Mouse (Mus musculus): ENCODE data around the gene Sema5a. TPM values are rescaled to one million over a fixed set of nuclear protein-coding genes. Genes with fewer than 3 reads are reported as not detected.

Gene Sema5a
- polyA plus RNA-seq, 1 experiment from 2014 or later: 0.63 TPM

GRCm38 (mm10) chr15:32568181-32568857 is 323.7 kb downstream of the Sema5a start:
- no peaks in the 10 kb centered on the region for H3K27me3 ChIP-seq
- no peak overlapping the region for H3K4me2 ChIP-seq
- ATAC-seq (ENCODE audit: low read depth) (no peak), DNase-seq (no peak)
- no peak overlapping the region for H3K27ac ChIP-seq
- no peaks in the 10 kb centered on the region for H3K4me1 ChIP-seq (replicated peaks)
- no peak overlapping the region for H3K4me3 ChIP-seq (replicated peaks)
- no peak overlapping the region for H3K9ac ChIP-seq
- no peaks in the 10 kb centered on the region for H3K36me3 ChIP-seq
- H3K9me3 ChIP-seq (replicated peaks): no peaks in the 10 kb centered on the region
- 75% methylated on average over 3 of the region's 3 CpGs for WGBS (ENCODE audit: insufficient replicate concordance)

- 53% methylated on average over 6 of the region's 6 CpGs for WGBS (ENCODE audit: insufficient replicate concordance)
- no peaks in the 10 kb centered on the region for H3K9me3 ChIP-seq (replicated peaks)
- H3K27me3 ChIP-seq: no peaks in the 10 kb centered on the region
- no peaks in the 10 kb centered on the region for H3K36me3 ChIP-seq
- no peak overlapping the region for H3K4me3 ChIP-seq (replicated peaks)
- no peak overlapping the region for H3K27ac ChIP-seq
- no peaks in the 10 kb centered on the region for H3K4me1 ChIP-seq (replicated peaks)
- ATAC-seq (ENCODE audit: low read depth): no peak
- no peak overlapping the region for H3K9ac ChIP-seq
- no peak for DNase-seq
- H3K4me2 ChIP-seq: no peak overlapping the region
Measured at GRCm38 (mm10) chr15:32568858-32569387, 324.3 kb downstream of the Sema5a start.

GRCm38 (mm10) chr15:32574327-32574726 is 329.7 kb downstream of the Sema5a start:
- DNase-seq: no peak
- H3K9me3 ChIP-seq (replicated peaks): no peaks in the 10 kb centered on the region
- no peak overlapping the region for H3K9ac ChIP-seq
- WGBS (ENCODE audit: insufficient replicate concordance): 66% methylated on average over 6 of the region's 6 CpGs
- no peaks in the 10 kb centered on the region for H3K4me1 ChIP-seq (replicated peaks)
- H3K27ac ChIP-seq: no peak overlapping the region
- H3K4me2 ChIP-seq: no peak overlapping the region
- no peak for ATAC-seq (ENCODE audit: low read depth)
- H3K36me3 ChIP-seq: no peaks in the 10 kb centered on the region
- H3K4me3 ChIP-seq (replicated peaks): no peak overlapping the region
- no peaks in the 10 kb centered on the region for H3K27me3 ChIP-seq

- Histone ChIP-seq H3K4me3 (replicated peaks) (no peak overlapping the region), H3K36me3 (no peaks in the 10 kb centered on the region), H3K27ac (no peak overlapping the region), H3K4me1 (replicated peaks) (no peaks in the 10 kb centered on the region), H3K27me3 (no peaks in the 10 kb centered on the region), H3K9ac (no peak overlapping the region), H3K9me3 (replicated peaks) (no peaks in the 10 kb centered on the region), H3K4me2 (no peak overlapping the region)
- ATAC-seq (ENCODE audit: low read depth): no peak
- no peak for DNase-seq
- 45% methylated on average over 2 of the region's 2 CpGs for WGBS (ENCODE audit: insufficient replicate concordance)
Measured at GRCm38 (mm10) chr15:32575212-32575611, 330.6 kb downstream of the Sema5a start.

GRCm38 (mm10) chr15:32579351-32579750 is 334.7 kb downstream of the Sema5a start:
- 57% methylated on average over 4 of the region's 4 CpGs for WGBS (ENCODE audit: insufficient replicate concordance)
- Histone ChIP-seq H3K4me1 (replicated peaks) (no peaks in the 10 kb centered on the region), H3K27me3 (no peaks in the 10 kb centered on the region), H3K9me3 (replicated peaks) (no peaks in the 10 kb centered on the region), H3K36me3 (no peaks in the 10 kb centered on the region), H3K4me2 (no peak overlapping the region), H3K27ac (no peak overlapping the region), H3K4me3 (replicated peaks) (no peak overlapping the region), H3K9ac (no peak overlapping the region)
- DNase-seq (no peak), ATAC-seq (ENCODE audit: low read depth) (no peak)

GRCm38 (mm10) chr15:32590641-32591040 is 346.0 kb downstream of the Sema5a start:
- no peak overlapping the region for H3K27ac ChIP-seq
- no peak overlapping the region for H3K4me2 ChIP-seq
- ATAC-seq (ENCODE audit: low read depth) (no peak), DNase-seq (no peak)
- H3K9ac ChIP-seq: no peak overlapping the region
- H3K9me3 ChIP-seq (replicated peaks): no peaks in the 10 kb centered on the region
- no peaks in the 10 kb centered on the region for H3K27me3 ChIP-seq
- no peaks in the 10 kb centered on the region for H3K36me3 ChIP-seq
- H3K4me1 ChIP-seq (replicated peaks): no peaks in the 10 kb centered on the region
- H3K4me3 ChIP-seq (replicated peaks): no peak overlapping the region
- 55% methylated on average over 1 of the region's 1 CpGs for WGBS (ENCODE audit: insufficient replicate concordance)

GRCm38 (mm10) chr15:32593746-32594145 is 349.1 kb downstream of the Sema5a start:
- Histone ChIP-seq H3K27me3 (no peaks in the 10 kb centered on the region), H3K9ac (no peak overlapping the region), H3K4me3 (replicated peaks) (no peak overlapping the region), H3K4me1 (replicated peaks) (no peaks in the 10 kb centered on the region), H3K4me2 (no peak overlapping the region), H3K27ac (no peak overlapping the region), H3K9me3 (replicated peaks) (no peaks in the 10 kb centered on the region), H3K36me3 (no peaks in the 10 kb centered on the region)
- WGBS (ENCODE audit: insufficient replicate concordance): 75% methylated on average over 5 of the region's 5 CpGs
- ATAC-seq (ENCODE audit: low read depth) (no peak), DNase-seq (no peak)

GRCm38 (mm10) chr15:32596574-32596973 is 352.0 kb downstream of the Sema5a start:
- 70% methylated on average over 6 of the region's 6 CpGs for WGBS (ENCODE audit: insufficient replicate concordance)
- DNase-seq (no peak), ATAC-seq (ENCODE audit: low read depth) (no peak)
- Histone ChIP-seq H3K27ac (no peak overlapping the region), H3K9ac (no peak overlapping the region), H3K27me3 (no peaks in the 10 kb centered on the region), H3K4me2 (no peak overlapping the region), H3K4me1 (replicated peaks) (no peaks in the 10 kb centered on the region), H3K9me3 (replicated peaks) (no peaks in the 10 kb centered on the region), H3K4me3 (replicated peaks) (no peak overlapping the region), H3K36me3 (no peaks in the 10 kb centered on the region)

- WGBS (ENCODE audit: insufficient replicate concordance): 70% methylated on average over 3 of the region's 3 CpGs
- Histone ChIP-seq H3K36me3 (no peaks in the 10 kb centered on the region), H3K4me1 (replicated peaks) (no peaks in the 10 kb centered on the region), H3K27ac (no peak overlapping the region), H3K9me3 (replicated peaks) (no peaks in the 10 kb centered on the region), H3K4me2 (no peak overlapping the region), H3K27me3 (no peaks in the 10 kb centered on the region), H3K4me3 (replicated peaks) (no peak overlapping the region), H3K9ac (no peak overlapping the region)
- no peak for DNase-seq
- no peak for ATAC-seq (ENCODE audit: low read depth)
Measured at GRCm38 (mm10) chr15:32597189-32597588, 352.6 kb downstream of the Sema5a start.

- H3K9me3 ChIP-seq (replicated peaks): no peaks in the 10 kb centered on the region
- no peak for ATAC-seq (ENCODE audit: low read depth)
- DNase-seq: no peak
- no peaks in the 10 kb centered on the region for H3K36me3 ChIP-seq
- no peak overlapping the region for H3K4me2 ChIP-seq
- 57% methylated on average over 3 of the region's 3 CpGs for WGBS (ENCODE audit: insufficient replicate concordance)
- H3K27ac ChIP-seq: no peak overlapping the region
- H3K9ac ChIP-seq: no peak overlapping the region
- H3K4me3 ChIP-seq (replicated peaks): no peak overlapping the region
- H3K27me3 ChIP-seq: no peaks in the 10 kb centered on the region
- H3K4me1 ChIP-seq (replicated peaks): no peaks in the 10 kb centered on the region
Measured at GRCm38 (mm10) chr15:32607236-32607635, 362.6 kb downstream of the Sema5a start.

GRCm38 (mm10) chr15:32610776-32611175 is 366.2 kb downstream of the Sema5a start:
- no peak for ATAC-seq (ENCODE audit: low read depth)
- no peak overlapping the region for H3K4me2 ChIP-seq
- H3K36me3 ChIP-seq: no peaks in the 10 kb centered on the region
- H3K4me1 ChIP-seq (replicated peaks): no peaks in the 10 kb centered on the region
- no peak for DNase-seq
- H3K9ac ChIP-seq: no peak overlapping the region
- no peaks in the 10 kb centered on the region for H3K9me3 ChIP-seq (replicated peaks)
- no peak overlapping the region for H3K4me3 ChIP-seq (replicated peaks)
- no peak overlapping the region for H3K27ac ChIP-seq
- WGBS (ENCODE audit: insufficient replicate concordance): 74% methylated on average over 2 of the region's 2 CpGs
- H3K27me3 ChIP-seq: no peaks in the 10 kb centered on the region

- Histone ChIP-seq H3K4me3 (replicated peaks) (no peak overlapping the region), H3K9ac (no peak overlapping the region), H3K9me3 (replicated peaks) (no peaks in the 10 kb centered on the region), H3K27ac (no peak overlapping the region), H3K4me1 (replicated peaks) (no peaks in the 10 kb centered on the region), H3K4me2 (no peak overlapping the region), H3K36me3 (no peaks in the 10 kb centered on the region), H3K27me3 (no peaks in the 10 kb centered on the region)
- DNase-seq: no peak
- ATAC-seq (ENCODE audit: low read depth): no peak
- WGBS (ENCODE audit: insufficient replicate concordance): 72% methylated on average over 7 of the region's 7 CpGs
Measured at GRCm38 (mm10) chr15:32611201-32611600, 366.6 kb downstream of the Sema5a start.

Data from liver, embryonic 13.5 days (tissue).